Mouse (Mus musculus) hindbrain, embryonic 11.5 days (tissue): ENCODE results near the gene A930004D18Rik. TPM values are rescaled to one million over a fixed set of nuclear protein-coding genes. Genes with fewer than 3 reads are reported as not detected.

Experiments used
- ATAC-seq: fragments of 200-750 bp; cut with Nextera tagmentation; 2 replicates; pipeline ENCODE4 v1.8.0; 2017; ENCODE audit warnings: mild to moderate bottlenecking, moderate TSS enrichment, moderate library complexity; ENCODE audit not compliant: low FRiP score
- DNase-seq: peaks from one replicate; pipeline ENCODE4 v3.0.0-alpha.2; 2015; ENCODE audit warnings: low spot score
- H3K27ac ChIP-seq: fragments of 300-500 bp; sonication (generic); 2 replicates; pipeline ENCODE4 v1.5.1; 2014; ENCODE audit warnings: mild to moderate bottlenecking, low read depth, low read length
- H3K27me3 ChIP-seq: fragments of 300-500 bp; sonication (generic); 2 replicates; pipeline ENCODE4 v1.6.1; 2014; ENCODE audit warnings: mild to moderate bottlenecking, low read length, moderate library complexity, mixed read lengths; ENCODE audit not compliant: control insufficient read depth, insufficient read depth
- H3K36me3 ChIP-seq: fragments of 300-500 bp; sonication (generic); 2 replicates; pipeline ENCODE4 v1.6.1; 2014; ENCODE audit warnings: mild to moderate bottlenecking, low read length, moderate library complexity, mixed read lengths; ENCODE audit not compliant: control insufficient read depth, insufficient read depth
- H3K4me1 ChIP-seq: fragments of 300-500 bp; sonication (generic); replicated peaks from 2 replicates; pipeline ENCODE4 v1.6.1; 2014; ENCODE audit warnings: low read length, mixed read lengths; ENCODE audit not compliant: control insufficient read depth, insufficient read depth
- H3K4me2 ChIP-seq: fragments of 300-500 bp; sonication (generic); replicated peaks from 2 replicates; pipeline ENCODE4 v1.6.1; 2014; ENCODE audit warnings: mild to moderate bottlenecking, low read depth, low read length
- H3K4me3 ChIP-seq: fragments of 300-500 bp; sonication (generic); 2 replicates; pipeline ENCODE4 v1.5.1; 2014; ENCODE audit warnings: low read depth, low read length
- H3K9ac ChIP-seq: fragments of 300-500 bp; sonication (generic); 2 replicates; pipeline ENCODE4 v1.6.1; 2014; ENCODE audit warnings: low read depth, low read length
- H3K9me3 ChIP-seq: fragments of 300-500 bp; sonication (generic); 2 replicates; pipeline ENCODE4 v1.6.1; 2016; ENCODE audit warnings: low read length; ENCODE audit not compliant: control insufficient read depth
- WGBS: fragments of 180-500 bp; shearing (Covaris S2); extraction: QIAGEN DNeasy Blood & Tissue Kit; methylation state at CpG from one replicate; pipeline ENCODE4 v1.1.7; 2014; 5-methylcytosine and 5-hydroxymethylcytosine counted together
- polyA plus RNA-seq: library from polyadenylated mRNA; unstranded; fragments of >200 nt; fragmentation: Nextera tagmentation; extraction: Ambion mirVana; gene quantifications from 2 replicates; pipeline ENCODE4 v1.2.1, GENCODE M21; 2014

Gene A930004D18Rik
- polyA plus RNA-seq, 1 experiment from 2014 or later: 8.5 TPM

- Histone ChIP-seq H3K4me1 (no peaks in the 10 kb centered on the region), H3K36me3 (no peaks in the 10 kb centered on the region), H3K4me3 (peak overlapping the region; percentile 70), H3K27ac (peak overlapping the region; percentile 100), H3K9me3 (no peaks in the 10 kb centered on the region), H3K9ac (peak overlapping the region; percentile 99), H3K27me3 (no peaks in the 10 kb centered on the region), H3K4me2 (peak overlapping the region; percentile 80)
- ATAC-seq (peak; percentile 31), DNase-seq (peak; percentile 78)
- WGBS: under 1% methylated on average over 44 of the region's 44 CpGs
Observed at GRCm38 (mm10) chr2:18026116-18026947, 11.2 kb downstream of the A930004D18Rik start.

- ATAC-seq (no peak), DNase-seq (no peak)
- H3K4me2 ChIP-seq: peak overlapping the region; percentile 80
- H3K9me3 ChIP-seq: no peaks in the 10 kb centered on the region
- WGBS: 1% methylated on average over 14 of the region's 14 CpGs
- H3K27ac ChIP-seq: peak overlapping the region; percentile 100
- no peaks in the 10 kb centered on the region for H3K27me3 ChIP-seq
- no peaks in the 10 kb centered on the region for H3K36me3 ChIP-seq
- H3K9ac ChIP-seq: peak overlapping the region; percentile 99
- H3K4me1 ChIP-seq: no peaks in the 10 kb centered on the region
- peak overlapping the region; percentile 70 for H3K4me3 ChIP-seq
Observed at GRCm38 (mm10) chr2:18025781-18026115, 11.8 kb downstream of the A930004D18Rik start.

- Histone ChIP-seq H3K4me2 (peak overlapping the region; percentile 80), H3K36me3 (no peaks in the 10 kb centered on the region), H3K4me1 (no peaks in the 10 kb centered on the region), H3K4me3 (peak overlapping the region; percentile 70), H3K9ac (peak overlapping the region; percentile 99; the same call in 1 of the 2 replicates), H3K9me3 (no peaks in the 10 kb centered on the region), H3K27me3 (no peaks in the 10 kb centered on the region), H3K27ac (no peak overlapping the region)
- peak; percentile 37 for DNase-seq
- ATAC-seq: no peak
- 21% methylated on average over 5 of the region's 5 CpGs for WGBS
Observed at GRCm38 (mm10) chr2:18025116-18025515, 12.4 kb downstream of the A930004D18Rik start.

DNA sequence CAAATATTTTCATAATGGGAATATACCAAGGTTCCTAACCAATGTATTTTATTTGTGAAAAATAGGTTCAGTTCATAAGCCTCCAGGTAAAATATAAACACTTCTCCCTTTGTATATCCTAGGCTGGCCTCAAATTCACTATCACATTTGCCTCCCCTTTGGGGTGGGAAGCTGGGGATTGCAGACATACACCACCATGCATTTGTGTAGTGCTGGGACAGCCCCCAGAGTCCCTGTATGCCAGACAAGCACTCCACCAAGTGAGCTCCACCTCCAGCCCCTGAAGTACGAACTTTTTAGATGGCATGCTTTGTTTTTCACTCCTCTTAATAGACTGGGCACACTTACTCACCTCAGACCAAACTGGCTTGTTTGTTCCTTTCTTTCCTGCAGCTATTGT is 14.7 kb downstream of the A930004D18Rik start:
- no peaks in the 10 kb centered on the region for H3K36me3 ChIP-seq
- no peaks in the 10 kb centered on the region for H3K27me3 ChIP-seq
- no peaks in the 10 kb centered on the region for H3K9me3 ChIP-seq
- 62% methylated on average over 1 of the region's 1 CpGs for WGBS
- H3K4me1 ChIP-seq: no peaks in the 10 kb centered on the region
- no peak overlapping the region for H3K9ac ChIP-seq
- H3K27ac ChIP-seq: no peak overlapping the region
- H3K4me3 ChIP-seq: no peak overlapping the region
- ATAC-seq (no peak), DNase-seq (no peak)
- H3K4me2 ChIP-seq: no peak overlapping the region

DNA sequence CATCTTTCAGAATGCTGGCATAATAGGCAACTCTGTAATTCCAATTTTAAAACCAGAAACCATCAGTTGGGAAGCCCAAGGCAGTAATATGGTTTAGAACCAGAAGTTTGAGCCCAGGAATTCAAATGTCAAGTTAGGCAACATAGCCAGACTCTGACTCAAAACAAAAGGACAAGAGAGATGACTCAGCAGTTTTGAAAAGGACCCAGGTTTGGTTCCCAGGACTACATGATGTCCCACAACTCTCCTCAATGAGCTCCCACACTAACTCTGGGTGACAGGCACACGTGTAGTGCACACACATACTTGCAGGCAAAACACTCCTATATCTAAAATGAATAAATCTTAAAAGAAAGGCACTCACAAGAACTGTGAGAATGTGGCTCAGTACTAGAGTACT is 18.4 kb downstream of the A930004D18Rik start:
- WGBS: 89% methylated on average over 1 of the region's 1 CpGs

GRCm38 (mm10) chr2:18017321-18017720 is 20.2 kb downstream of the A930004D18Rik start:
- Histone ChIP-seq H3K4me3 (no peak overlapping the region), H3K27me3 (no peaks in the 10 kb centered on the region), H3K4me2 (no peak overlapping the region), H3K9me3 (no peaks in the 10 kb centered on the region), H3K4me1 (no peaks in the 10 kb centered on the region), H3K36me3 (no peaks in the 10 kb centered on the region), H3K27ac (no peak overlapping the region), H3K9ac (no peak overlapping the region)
- ATAC-seq: no peak
- WGBS: 95% methylated on average over 6 of the region's 6 CpGs
- DNase-seq: no peak

More for the DNA sequence above, 18.4 kb downstream of the A930004D18Rik start:
- DNase-seq (no peak), ATAC-seq (no peak)
- Histone ChIP-seq H3K27me3 (no peaks in the 10 kb centered on the region), H3K9ac (no peak overlapping the region), H3K4me3 (no peak overlapping the region), H3K9me3 (no peaks in the 10 kb centered on the region), H3K27ac (no peak overlapping the region), H3K36me3 (no peaks in the 10 kb centered on the region), H3K4me1 (no peaks in the 10 kb centered on the region), H3K4me2 (no peak overlapping the region)

- Histone ChIP-seq H3K9ac (no peak overlapping the region), H3K36me3 (no peaks in the 10 kb centered on the region), H3K4me2 (no peak overlapping the region), H3K4me1 (no peaks in the 10 kb centered on the region), H3K9me3 (no peaks in the 10 kb centered on the region), H3K4me3 (no peak overlapping the region), H3K27ac (no peak overlapping the region), H3K27me3 (no peaks in the 10 kb centered on the region)
- no peak for ATAC-seq
- DNase-seq: no peak
- WGBS: 100% methylated on average over 1 of the region's 1 CpGs
Observed at GRCm38 (mm10) chr2:18016639-18017038, 20.9 kb downstream of the A930004D18Rik start.

- H3K36me3 ChIP-seq: no peaks in the 10 kb centered on the region
- WGBS: 60% methylated on average over 3 of the region's 3 CpGs
- no peak overlapping the region for H3K4me2 ChIP-seq
- H3K4me1 ChIP-seq: no peaks in the 10 kb centered on the region
- no peak for ATAC-seq
- H3K27me3 ChIP-seq: no peaks in the 10 kb centered on the region
- H3K9ac ChIP-seq: no peak overlapping the region
- DNase-seq: no peak
- H3K27ac ChIP-seq: no peak overlapping the region
- H3K9me3 ChIP-seq: no peaks in the 10 kb centered on the region
- no peak overlapping the region for H3K4me3 ChIP-seq
Observed at GRCm38 (mm10) chr2:18015581-18015980, 22.0 kb downstream of the A930004D18Rik start.

DNA sequence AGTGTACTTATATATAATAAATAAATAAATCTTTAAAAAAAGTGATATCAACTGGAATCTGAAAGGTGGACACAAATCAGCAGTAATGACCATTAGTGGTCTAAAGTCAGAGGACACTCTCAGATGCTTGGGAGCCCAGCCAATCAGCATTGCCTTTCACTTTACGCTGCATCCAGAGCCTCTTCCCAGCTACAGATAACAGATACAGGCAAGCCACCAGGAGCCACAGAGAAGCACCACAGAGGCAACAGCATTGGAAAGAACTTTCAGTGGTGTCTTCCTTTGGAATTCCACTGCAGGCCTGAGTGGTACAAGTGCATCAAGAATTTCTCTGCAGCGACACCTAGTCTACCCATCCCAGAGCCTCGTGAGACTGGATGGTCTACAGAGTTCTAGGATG is 24.7 kb downstream of the A930004D18Rik start:
- WGBS: 86% methylated on average over 3 of the region's 3 CpGs
- H3K36me3 ChIP-seq: no peaks in the 10 kb centered on the region

More for the DNA sequence above, 24.7 kb downstream of the A930004D18Rik start:
- ATAC-seq: no peak
- Histone ChIP-seq H3K4me1 (no peaks in the 10 kb centered on the region), H3K9ac (no peak overlapping the region), H3K4me3 (no peak overlapping the region), H3K9me3 (no peaks in the 10 kb centered on the region), H3K27me3 (no peaks in the 10 kb centered on the region), H3K4me2 (no peak overlapping the region), H3K27ac (no peak overlapping the region)
- DNase-seq: no peak
